Mouse (Mus musculus) left cerebral cortex, postnatal 4 days (tissue): ENCODE measurements around the gene Gtse1. TPM values are rescaled to one million over a fixed set of nuclear protein-coding genes. Genes with fewer than 3 reads are reported as not detected.

Experiments used
- DNase-seq: peaks from one replicate; pipeline ENCODE4 v3.0.0-alpha.2; 2022
- intact Hi-C: fragments of 180-260 bp; cut with DNase I; formaldehyde crosslinking; loops from one replicate; pipeline ENCODE4 v1.15.1; 2025
- total RNA-seq, 2 experiments: library from RNA; stranded (reverse); gene quantifications; 2 replicates each; pipeline ENCODE4 v1.2.3; 2021

Gene Gtse1
- total RNA-seq, result 1 to 10 TPM; 2.3 to 2.9 TPM

GRCm38 (mm10) chr15:85859490-85860031 is at the start of gene Gtse1:
Gene Gtse1, plus strand, starts transcription at chr15:85859745.
- intact Hi-C loops, result no loop called here
- peak; percentile 95 for DNase-seq

GRCm38 (mm10) chr15:85810462-85810805 is 49.1 kb upstream of the Gtse1 start:
- no peak for DNase-seq
- intact Hi-C loops, result no loop called here

- intact Hi-C loops, result no loop called here
- DNase-seq, result peak; percentile 27
These were observed 48.6 kb upstream of the Gtse1 start for GRCm38 (mm10) chr15:85810806-85811521.

- intact Hi-C loops, result no loop called here
- DNase-seq, result peak; percentile 99
These were observed 47.8 kb upstream of the Gtse1 start, which contains the start of gene Cdpf1 for GRCm38 (mm10) chr15:85811535-85812277. Gene Cdpf1, minus strand, starts transcription at chr15:85811697.

GRCm38 (mm10) chr15:85813428-85813827 is 46.1 kb upstream of the Gtse1 start:
- DNase-seq, result no peak
- intact Hi-C loops, result no loop called here

- intact Hi-C loops, result no loop called here
- peak; percentile 31 for DNase-seq
These were observed 38.1 kb upstream of the Gtse1 start, which contains the start of gene Pkdrej for GRCm38 (mm10) chr15:85821203-85822010. Gene Pkdrej, minus strand, starts transcription at chr15:85821734.

GRCm38 (mm10) chr15:85822011-85822359 is 37.6 kb upstream of the Gtse1 start:
- no peak for DNase-seq
- intact Hi-C loops, result no loop called here

GRCm38 (mm10) chr15:85826676-85827075 is 32.9 kb upstream of the Gtse1 start:
- no peak for DNase-seq
- intact Hi-C loops, result no loop called here

GRCm38 (mm10) chr15:85828071-85828470 is 31.5 kb upstream of the Gtse1 start:
- no peak for DNase-seq
- intact Hi-C loops, result no loop called here

- no peak for DNase-seq
- intact Hi-C loops, result no loop called here
These were observed 30.1 kb upstream of the Gtse1 start for GRCm38 (mm10) chr15:85829470-85829869.

- intact Hi-C loops, result no loop called here
These were observed 27.5 kb upstream of the Gtse1 start, which contains the start of gene Ttc38 for GRCm38 (mm10) chr15:85831954-85832590. Gene Ttc38, plus strand, starts transcription at chr15:85832306.

GRCm38 (mm10) chr15:85832599-85832998 is 26.9 kb upstream of the Gtse1 start:
- no peak for DNase-seq
- intact Hi-C loops, result no loop called here

More at GRCm38 (mm10) chr15:85831954-85832590, 27.5 kb upstream of the Gtse1 start, which contains the start of gene Ttc38:
- DNase-seq, result peak; percentile 78

GRCm38 (mm10) chr15:85835335-85835734 is 24.2 kb upstream of the Gtse1 start:
- intact Hi-C loops, result no loop called here
- DNase-seq, result no peak

GRCm38 (mm10) chr15:85836887-85837286 is 22.7 kb upstream of the Gtse1 start:
- DNase-seq, result no peak
- intact Hi-C loops, result no loop called here

- intact Hi-C loops, result no loop called here
These were observed 18.6 kb upstream of the Gtse1 start for GRCm38 (mm10) chr15:85840983-85841382.

GRCm38 (mm10) chr15:85841796-85842360 is 17.7 kb upstream of the Gtse1 start:
- DNase-seq, result no peak
- intact Hi-C loops, result no loop called here

More at GRCm38 (mm10) chr15:85840983-85841382, 18.6 kb upstream of the Gtse1 start:
- peak; percentile 43 for DNase-seq

- intact Hi-C loops, result no loop called here
- no peak for DNase-seq
These were observed 14.5 kb upstream of the Gtse1 start for GRCm38 (mm10) chr15:85845071-85845470.

GRCm38 (mm10) chr15:85851656-85852392 is 7.7 kb upstream of the Gtse1 start:
- DNase-seq, result peak; percentile 48
- intact Hi-C loops, result no loop called here

GRCm38 (mm10) chr15:85858980-85859489 is 510 bp upstream of the Gtse1 start:
- DNase-seq, result peak; percentile 18
- intact Hi-C loops, result no loop called here
